10 mouse cellular contexts compared by ENCODE assay signal in genomic region chr16:45095030-45095429, GRCm38 (mm10). TPM values are rescaled to one million over a fixed set of nuclear protein-coding genes. Genes with fewer than 3 reads are reported as not detected.
DNase-seq lines count a peak whose midpoint lies in the region; ATAC-seq and TF ChIP-seq lines count a peak whose summit lies in the region.
"Had no signal": no experiment of that assay in that cellular context is flagged by ENCODE, and none has a peak within 500 bp of the region (broad histone marks: within the 10 kb centered on the region; RNA-seq: fewer than 3 reads in every experiment).

No protein-coding gene starts in this region.

- 83% methylated on average over 13 of the region's 13 CpGs for WGBS in lung, embryonic 16.5 days
- WGBS in limb, embryonic 12.5 days: 87% methylated on average over 13 of the region's 13 CpGs
- whole genome bisulfite sequencing in stomach, embryonic 16.5 days: 81% methylated on average over 13 of the region's 13 CpGs

- peak overlapping the region; percentile 80; the same call in 1 of the 2 replicates for H3K4me2 ChIP-seq in lung, embryonic 16.5 days (ENCODE audit: low read depth, low read length)
- H3K4me2 ChIP-seq in limb, embryonic 12.5 days: peak overlapping the region; percentile 77
- H3K4me2 ChIP-seq in stomach, embryonic 16.5 days (ENCODE audit: low read depth, low read length): peak overlapping the region; percentile 55

- peak overlapping the region; percentile 72 for H3K4me3 ChIP-seq in gastrocnemius, adult 2 months
- peak overlapping the region; percentile 55 for H3K4me3 ChIP-seq in lung, embryonic 16.5 days (ENCODE audit: low read length)
- H3K4me3 ChIP-seq in limb, embryonic 12.5 days (replicated peaks): peak overlapping the region; percentile 55
- peak overlapping the region; percentile 47 for H3K4me3 ChIP-seq in stomach, embryonic 16.5 days (replicated peaks; ENCODE audit: low read length)
- H3K4me3 ChIP-seq in layer of hippocampus, adult 2 months: no peak overlapping the region

- H3K9me3 ChIP-seq in lung, embryonic 16.5 days (ENCODE audit: control insufficient read depth, low read length): no peaks in the 10 kb centered on the region
- no peaks in the 10 kb centered on the region for H3K9me3 ChIP-seq in limb, embryonic 12.5 days
- no peaks in the 10 kb centered on the region for H3K9me3 ChIP-seq in stomach, embryonic 16.5 days (replicated peaks; ENCODE audit: control insufficient read depth, low read length)

- no peak overlapping the region for H3K9ac ChIP-seq in lung, embryonic 16.5 days (ENCODE audit: low read length)
- H3K9ac ChIP-seq in limb, embryonic 12.5 days (replicated peaks): no peak overlapping the region
- H3K9ac ChIP-seq in stomach, embryonic 16.5 days (ENCODE audit: low read length): peak overlapping the region; percentile 71

- ATAC-seq in lung, embryonic 16.5 days (ENCODE audit: low read depth): no peak
- no peak for ATAC-seq in limb, embryonic 12.5 days (ENCODE audit: insufficient number of reproducible peaks, insufficient read depth, low FRiP score, low TSS enrichment, low read depth)
- ATAC-seq in stomach, embryonic 16.5 days (ENCODE audit: insufficient read depth, low FRiP score): no peak
- ATAC-seq in erythroblast, adult 5-6 weeks (replicated peaks; ENCODE audit: low FRiP score, poor library complexity, severe bottlenecking): no peak
- ATAC-seq: Patski had no signal

- peak overlapping the region; percentile 76 for H3K27ac ChIP-seq in gastrocnemius, adult 2 months
- no peak overlapping the region for H3K27ac ChIP-seq in lung, embryonic 16.5 days (ENCODE audit: low read length)
- H3K27ac ChIP-seq in limb, embryonic 12.5 days: no peak overlapping the region
- no peak overlapping the region for H3K27ac ChIP-seq in stomach, embryonic 16.5 days (ENCODE audit: low read length)
- H3K27ac ChIP-seq in layer of hippocampus, adult 2 months: no peak overlapping the region

- intact Hi-C loops in gastrocnemius, adult 2 months (cut with DNase I): loop anchor here (10.0 kb wide), 1 partner anchor 370 kb away; the partner anchor contains the start of gene Nepro
- intact Hi-C loops in gastrocnemius, postnatal 14 days (cut with DNase I; ENCODE audit: low total_unique reads): no loop called here

- no peaks in the 10 kb centered on the region for H3K27me3 ChIP-seq in lung, embryonic 16.5 days (ENCODE audit: control insufficient read depth, insufficient read depth, low read depth, low read length)
- H3K27me3 ChIP-seq in limb, embryonic 12.5 days: no peaks in the 10 kb centered on the region
- H3K27me3 ChIP-seq in stomach, embryonic 16.5 days (ENCODE audit: control insufficient read depth, insufficient read depth, low read length): no peaks in the 10 kb centered on the region
- H3K27me3 ChIP-seq: Patski had no signal

- TF ChIP-seq CTCF in gastrocnemius, adult 2 months (IDR thresholded peaks at IDR 0.05): no peak
- TF ChIP-seq CTCF in layer of hippocampus, adult 2 months (conservative IDR thresholded peaks at IDR 0.05): no peak

- H3K36me3 ChIP-seq in lung, embryonic 16.5 days (ENCODE audit: control insufficient read depth, insufficient read depth, low read length): no peaks in the 10 kb centered on the region
- no peaks in the 10 kb centered on the region for H3K36me3 ChIP-seq in limb, embryonic 12.5 days
- no peaks in the 10 kb centered on the region for H3K36me3 ChIP-seq in stomach, embryonic 16.5 days (ENCODE audit: control insufficient read depth, insufficient read depth, low read length)

- peaks cover 8% of the 10 kb centered on the region for H3K4me1 ChIP-seq in lung, embryonic 16.5 days (replicated peaks; ENCODE audit: control insufficient read depth, insufficient read depth, low read length)
- H3K4me1 ChIP-seq in limb, embryonic 12.5 days (replicated peaks): peaks cover 61% of the 10 kb centered on the region
- peaks cover 18% of the 10 kb centered on the region; the same call in 1 of the 2 replicates for H3K4me1 ChIP-seq in stomach, embryonic 16.5 days (ENCODE audit: control insufficient read depth, insufficient read depth, low read length)

- DNase-seq in gastrocnemius, adult 2 months: no peak
- DNase-seq in gastrocnemius, postnatal 14 days: no peak
- no peak for DNase-seq in lung, adult 18-20 months
- no peak for DNase-seq in layer of hippocampus, adult 2 months (ENCODE audit: low spot score in 2 of 2)
- DNase-seq: spleen, adult 18-20 months had no signal

RNA-seq across cellular contexts. Expression of gene Ccdc80, which starts 1.8 kb away (rescaled TPM):
- 10 to 100 TPM; 18.7 to 21.8 TPM for total RNA-seq in gastrocnemius, adult 2 months (2021)
- total RNA-seq in gastrocnemius, postnatal 14 days (2021): 10 to 100 TPM; 67.2 to 85.5 TPM
- polyA plus RNA-seq in lung, embryonic 16.5 days (2015; fragmentation: Nextera tagmentation; extraction: Ambion mirVana): 66.5 and 76.3 TPM in 2 replicates
- 49.4 and 51.1 TPM in 2 replicates for polyA plus RNA-seq in limb, embryonic 12.5 days (2016; fragmentation: Nextera tagmentation; extraction: Ambion mirVana)
- 104 and 105 TPM in 2 replicates for polyA plus RNA-seq in stomach, embryonic 16.5 days (2015; fragmentation: Nextera tagmentation; extraction: Ambion mirVana)
- total RNA-seq in erythroblast, adult 5-6 weeks (2015; ENCODE audit: low replicate concordance): 1.3 TPM in 1 of 2 replicates, not detected in the other
- total RNA-seq in erythroblast, adult 5-6 weeks (2017; ENCODE audit: low replicate concordance): not detected in 2 replicates
- 1 to 10 TPM; 3.1 to 3.8 TPM for total RNA-seq in layer of hippocampus, adult 2 months (2021)

Comparison
In these comparisons a context has a peak if more than half of its experiments do, and no peak if none do; other contexts are left out.
1. RNA of gene Ccdc80, which starts 1.8 kb away (total RNA-seq): 67.2 to 85.5 TPM in gastrocnemius, postnatal 14 days and 18.7 to 21.8 TPM in gastrocnemius, adult 2 months; 3.1 to 3.8 TPM in layer of hippocampus, adult 2 months and 1.3 TPM in erythroblast, adult 5-6 weeks; every median in the first group is over 4 times any median in the second.
2. Peak in every context shown above with its lines, with median percentiles within 50 percentile points of each other: H3K4me2 ChIP-seq.